Mouse (Mus musculus) liver, embryonic 11.5 days (tissue): ENCODE measurements at regions not wholly inside any gene's neighbourhood (a gene's known extent, or its start where the extent isn't known, plus 50 kb on each side); places are given as distances from the start of the nearest gene placed in this dataset.

Source experiments
- ATAC-seq: fragments of 200-750 bp; cut with Nextera tagmentation; replicated peaks from 2 replicates; pipeline ENCODE4 v1.8.0; 2017; ENCODE audit warnings: moderate number of reproducible peaks, mild to moderate bottlenecking, moderate TSS enrichment, moderate library complexity; ENCODE audit not compliant: low FRiP score
- DNase-seq: peaks from one replicate; pipeline ENCODE4 v3.0.0-alpha.2; 2017; ENCODE audit warnings: low spot score
- H3K27ac ChIP-seq: fragments of 300-500 bp; sonication (generic); 2 replicates; pipeline ENCODE4 v1.5.1; 2014; ENCODE audit warnings: mild to moderate bottlenecking, low read depth, low read length, control low read depth
- H3K27me3 ChIP-seq: fragments of 300-500 bp; sonication (generic); replicated peaks from 2 replicates; pipeline ENCODE4 v1.6.1; 2014; ENCODE audit warnings: low read length, mixed read lengths; ENCODE audit not compliant: control insufficient read depth, insufficient read depth
- H3K36me3 ChIP-seq: fragments of 300-500 bp; sonication (generic); 2 replicates; pipeline ENCODE4 v1.6.1; 2014; ENCODE audit warnings: mild to moderate bottlenecking, low read length, moderate library complexity, mixed read lengths; ENCODE audit not compliant: control insufficient read depth, insufficient read depth
- H3K4me1 ChIP-seq: fragments of 300-500 bp; sonication (generic); replicated peaks from 2 replicates; pipeline ENCODE4 v1.6.1; 2014; ENCODE audit warnings: low read length, mixed read lengths; ENCODE audit not compliant: control insufficient read depth, insufficient read depth
- H3K4me2 ChIP-seq: fragments of 300-500 bp; sonication (generic); 2 replicates; pipeline ENCODE4 v1.6.1; 2014; ENCODE audit warnings: mild to moderate bottlenecking, control low read depth, moderate library complexity
- H3K4me3 ChIP-seq: fragments of 300-500 bp; sonication (generic); 2 replicates; pipeline ENCODE4 v1.5.1; 2014; ENCODE audit warnings: low read depth, low read length, control low read depth
- H3K9ac ChIP-seq: fragments of 300-500 bp; sonication (generic); 2 replicates; pipeline ENCODE4 v1.6.1; 2014; ENCODE audit warnings: low read depth, low read length, control low read depth
- H3K9me3 ChIP-seq: fragments of 300-500 bp; sonication (generic); 2 replicates; pipeline ENCODE4 v1.6.1; 2016; ENCODE audit warnings: low read length, inconsistent platforms, mixed read lengths; ENCODE audit not compliant: control insufficient read depth
- WGBS: fragments of 180-500 bp; shearing (Covaris S2); extraction: QIAGEN DNeasy Blood & Tissue Kit; methylation state at CpG from one replicate; pipeline ENCODE4 v1.1.7; 2014; 5-methylcytosine and 5-hydroxymethylcytosine counted together

DNA sequence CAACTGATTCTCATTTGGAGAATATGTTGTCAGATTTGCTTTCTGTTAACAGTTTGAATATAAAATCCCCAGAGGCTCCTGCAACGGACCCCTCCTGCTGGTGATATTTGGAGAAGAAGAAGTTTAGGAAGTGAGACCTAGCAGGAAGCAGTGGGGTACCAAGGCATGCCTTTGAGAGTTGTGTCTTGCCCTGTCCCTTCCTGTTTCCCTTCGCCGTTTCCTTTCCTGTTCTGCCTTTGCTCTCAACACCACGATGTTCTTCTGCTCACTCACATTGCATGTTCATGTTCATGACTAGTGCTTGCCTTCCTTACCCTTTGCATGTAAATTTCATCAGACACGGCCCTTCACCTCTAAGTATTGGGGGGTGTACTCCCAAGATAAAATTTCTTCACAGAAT, 254.0 kb downstream of the Tle4 start:
- no peak overlapping the region for H3K9ac ChIP-seq
- WGBS = 51% methylated on average over 5 of the region's 5 CpGs

GRCm38 (mm10) chr19:14344467-14344866, 253.4 kb downstream of the Tle4 start:
- ATAC-seq (no peak), DNase-seq (no peak)
- Histone ChIP-seq H3K9me3 (no peaks in the 10 kb centered on the region), H3K27ac (no peak overlapping the region), H3K4me1 (no peaks in the 10 kb centered on the region), H3K4me3 (no peak overlapping the region), H3K27me3 (no peaks in the 10 kb centered on the region), H3K36me3 (no peaks in the 10 kb centered on the region), H3K9ac (no peak overlapping the region), H3K4me2 (no peak overlapping the region)
- WGBS = 70% methylated on average over 3 of the region's 3 CpGs

More for the DNA sequence above, 254.0 kb downstream of the Tle4 start:
- H3K27ac ChIP-seq = no peak overlapping the region
- no peaks in the 10 kb centered on the region for H3K36me3 ChIP-seq
- H3K4me2 ChIP-seq = no peak overlapping the region
- H3K4me3 ChIP-seq = no peak overlapping the region
- H3K4me1 ChIP-seq = no peaks in the 10 kb centered on the region
- DNase-seq = no peak
- no peaks in the 10 kb centered on the region for H3K27me3 ChIP-seq
- ATAC-seq = no peak
- no peaks in the 10 kb centered on the region for H3K9me3 ChIP-seq

DNA sequence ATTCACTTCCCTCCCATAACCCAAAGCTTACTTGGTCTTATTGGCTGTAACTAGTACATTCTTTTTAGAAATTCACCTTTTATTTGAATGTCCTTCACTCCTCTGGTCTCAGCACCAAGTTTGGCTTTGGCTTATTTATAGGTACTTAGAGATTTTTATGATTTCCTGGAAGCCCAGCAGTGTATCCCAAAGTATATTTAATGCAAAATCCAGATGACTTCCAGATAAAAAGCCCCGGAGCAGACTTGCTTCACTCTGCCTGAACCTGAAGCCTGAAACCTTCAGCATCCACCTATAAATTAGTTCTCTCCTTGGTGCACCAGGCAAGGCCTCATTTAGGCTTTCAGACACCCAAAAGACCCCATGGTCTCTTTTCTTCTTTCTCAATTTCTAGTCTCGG, 250.8 kb downstream of the Tle4 start:
- ATAC-seq (no peak), DNase-seq (no peak)
- H3K4me1 ChIP-seq = no peaks in the 10 kb centered on the region
- no peak overlapping the region for H3K4me2 ChIP-seq
- no peaks in the 10 kb centered on the region for H3K27me3 ChIP-seq
- H3K27ac ChIP-seq = no peak overlapping the region
- no peaks in the 10 kb centered on the region for H3K36me3 ChIP-seq
- H3K4me3 ChIP-seq = no peak overlapping the region
- no peaks in the 10 kb centered on the region for H3K9me3 ChIP-seq
- 71% methylated on average over 2 of the region's 2 CpGs for WGBS
- no peak overlapping the region for H3K9ac ChIP-seq

DNA sequence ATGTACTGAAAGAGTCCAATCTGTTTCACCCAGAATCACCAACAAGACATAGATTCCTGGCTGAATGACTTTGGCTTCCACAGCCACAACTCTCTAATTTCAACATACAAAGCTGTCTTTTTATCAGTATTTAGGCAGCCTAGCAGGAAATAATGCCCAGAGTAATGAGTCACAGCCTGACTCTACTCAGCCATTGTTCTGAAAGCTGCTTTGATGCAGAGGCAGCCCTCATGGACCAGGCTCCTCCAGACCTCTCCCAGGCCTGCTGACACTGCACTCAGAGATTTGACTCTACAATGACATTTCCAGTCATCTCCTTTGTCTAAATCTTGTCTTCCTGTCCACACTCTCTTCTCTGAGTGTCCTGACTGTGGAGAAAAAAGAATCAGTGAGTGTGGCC, 250.4 kb downstream of the Tle4 start:
- Histone ChIP-seq H3K36me3 (no peaks in the 10 kb centered on the region), H3K27me3 (no peaks in the 10 kb centered on the region), H3K4me1 (no peaks in the 10 kb centered on the region), H3K4me2 (no peak overlapping the region), H3K4me3 (no peak overlapping the region), H3K9ac (no peak overlapping the region), H3K27ac (no peak overlapping the region), H3K9me3 (no peaks in the 10 kb centered on the region)
- DNase-seq (no peak), ATAC-seq (no peak; the same call in 1 of the 2 replicates)

GRCm38 (mm10) chr19:14349753-14350152, 248.1 kb downstream of the Tle4 start:
- Histone ChIP-seq H3K4me1 (no peaks in the 10 kb centered on the region), H3K27me3 (no peaks in the 10 kb centered on the region), H3K9ac (no peak overlapping the region), H3K4me2 (no peak overlapping the region), H3K36me3 (no peaks in the 10 kb centered on the region), H3K27ac (no peak overlapping the region), H3K4me3 (no peak overlapping the region), H3K9me3 (no peaks in the 10 kb centered on the region)
- ATAC-seq (no peak), DNase-seq (no peak)
- WGBS = 84% methylated on average over 2 of the region's 2 CpGs

DNA sequence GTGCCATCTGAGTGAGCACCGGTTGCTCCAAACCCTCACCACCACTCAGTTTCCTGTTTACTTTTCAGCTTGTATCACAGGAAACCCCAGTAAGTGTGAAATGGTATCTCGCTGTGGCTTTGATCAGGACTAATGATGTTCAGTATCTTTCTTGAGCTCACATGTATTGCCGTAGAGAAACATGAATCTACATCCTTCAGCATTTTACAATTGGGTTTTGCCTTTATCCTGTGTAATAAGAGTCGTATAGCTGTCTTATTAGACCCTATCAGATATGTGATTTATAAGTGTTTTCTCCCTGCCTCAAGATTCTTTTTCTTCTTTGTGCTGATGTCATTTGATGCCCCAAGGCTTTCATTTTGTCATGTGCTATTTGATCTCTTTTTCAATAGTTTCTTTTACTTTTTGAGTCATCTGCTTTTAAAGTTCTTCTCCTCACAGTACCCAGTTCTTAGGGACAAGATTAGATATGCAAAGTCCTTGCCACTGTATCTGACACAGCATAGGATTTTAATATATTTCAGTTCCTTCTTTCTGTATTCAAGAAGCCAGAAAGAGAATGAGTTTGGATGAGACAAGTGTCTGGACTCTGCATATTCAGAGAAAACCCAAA, 246.0 kb downstream of the Tle4 start:
- DNase-seq = no peak
- Histone ChIP-seq H3K27me3 (no peaks in the 10 kb centered on the region), H3K4me3 (no peak overlapping the region), H3K9ac (no peak overlapping the region), H3K36me3 (no peaks in the 10 kb centered on the region), H3K4me1 (no peaks in the 10 kb centered on the region), H3K27ac (no peak overlapping the region), H3K4me2 (no peak overlapping the region), H3K9me3 (no peaks in the 10 kb centered on the region)
- 37% methylated on average over 4 of the region's 4 CpGs for WGBS
- ATAC-seq = no peak

DNA sequence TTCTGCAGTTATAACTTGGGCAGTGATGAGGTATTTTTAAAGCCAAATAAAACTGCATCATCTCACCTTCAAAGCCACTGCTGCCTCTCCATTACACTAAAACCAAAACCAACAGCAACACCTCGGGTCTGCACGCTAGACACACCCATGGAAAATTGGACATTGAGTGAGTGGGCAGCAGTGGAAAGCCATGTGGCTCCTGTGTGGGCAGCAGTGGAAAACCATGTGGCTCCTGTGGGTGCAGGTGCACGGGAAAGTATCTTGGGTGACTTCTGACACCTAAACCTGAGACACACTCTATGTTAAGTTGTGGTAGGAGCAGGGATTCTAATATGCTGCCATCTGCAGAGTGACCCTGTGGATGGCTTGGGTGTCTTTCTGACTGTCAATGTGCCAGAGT, 245.3 kb downstream of the Tle4 start:
- H3K4me2 ChIP-seq = no peak overlapping the region
- WGBS = 84% methylated on average over 3 of the region's 3 CpGs
- no peak overlapping the region for H3K9ac ChIP-seq
- H3K36me3 ChIP-seq = no peaks in the 10 kb centered on the region
- H3K27me3 ChIP-seq = no peaks in the 10 kb centered on the region
- no peaks in the 10 kb centered on the region for H3K9me3 ChIP-seq
- H3K4me1 ChIP-seq = no peaks in the 10 kb centered on the region
- ATAC-seq (no peak), DNase-seq (no peak)
- H3K4me3 ChIP-seq = no peak overlapping the region
- no peak overlapping the region for H3K27ac ChIP-seq

- no peaks in the 10 kb centered on the region for H3K9me3 ChIP-seq
- no peak overlapping the region for H3K4me2 ChIP-seq
- ATAC-seq (no peak), DNase-seq (no peak)
- H3K4me3 ChIP-seq = no peak overlapping the region
- no peak overlapping the region for H3K27ac ChIP-seq
- H3K9ac ChIP-seq = no peak overlapping the region
- WGBS = 65% methylated on average over 4 of the region's 4 CpGs
- H3K27me3 ChIP-seq = no peaks in the 10 kb centered on the region
- no peaks in the 10 kb centered on the region for H3K36me3 ChIP-seq
- H3K4me1 ChIP-seq = no peaks in the 10 kb centered on the region
These were observed 244.7 kb downstream of the Tle4 start for GRCm38 (mm10) chr19:14353151-14353550.

DNA sequence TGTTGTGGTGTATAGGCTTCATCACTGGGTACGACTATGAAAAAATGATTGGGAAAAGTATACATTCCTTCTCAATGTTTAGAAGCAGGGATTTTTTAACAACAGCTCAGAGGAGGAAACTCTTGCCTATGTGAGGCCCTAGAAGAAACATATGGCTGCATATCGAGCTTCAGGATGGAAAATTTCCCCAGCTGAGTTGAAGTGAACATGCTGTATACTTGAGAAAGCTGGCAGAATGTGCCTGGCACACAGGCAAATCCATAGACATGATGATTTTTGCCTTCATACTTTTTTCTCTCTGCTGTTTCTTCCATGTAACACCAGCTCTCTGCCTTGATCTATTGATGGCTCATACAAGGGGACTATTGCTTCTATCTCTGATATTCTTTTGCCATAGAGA, 242.7 kb downstream of the Tle4 start:
- Histone ChIP-seq H3K9ac (no peak overlapping the region), H3K4me2 (no peak overlapping the region), H3K27me3 (no peaks in the 10 kb centered on the region), H3K4me3 (no peak overlapping the region), H3K9me3 (no peaks in the 10 kb centered on the region), H3K36me3 (no peaks in the 10 kb centered on the region), H3K27ac (no peak overlapping the region), H3K4me1 (no peaks in the 10 kb centered on the region)
- ATAC-seq (no peak), DNase-seq (no peak)
- 76% methylated on average over 2 of the region's 2 CpGs for WGBS
